Comparison of ENCODE assay signal across 28 mouse cellular contexts in genomic region chr3:142817506-142817905, GRCm38 (mm10). TPM values are rescaled to one million over a fixed set of nuclear protein-coding genes. Genes with fewer than 3 reads are reported as not detected.
DNase-seq lines count a peak whose midpoint lies in the region; ATAC-seq and TF ChIP-seq lines count a peak whose summit lies in the region.
"Had no signal": no experiment of that assay in that cellular context is flagged by ENCODE, and none has a peak within 500 bp of the region (broad histone marks: within the 10 kb centered on the region; RNA-seq: fewer than 3 reads in every experiment).

No protein-coding gene starts in this region.

- no peak overlapping the region for H3K27ac ChIP-seq in lung, embryonic 14.5 days (ENCODE audit: low read depth)
- H3K27ac ChIP-seq: embryonic facial prominence, embryonic 13.5 days; heart, embryonic 15.5 days; hindbrain, embryonic 10.5 days; hindbrain, embryonic 13.5 days; intestine, embryonic 15.5 days had no signal

- DNase-seq in lung, embryonic 14.5 days = peak; percentile 14
- DNase-seq in lung, postnatal 14 days = no peak
- peak; percentile 26 for DNase-seq in 416B (ENCODE audit: low read depth)
- DNase-seq in NIH3T3 (ENCODE audit: low read depth) = peak; percentile 80
- DNase-seq in fibroblast of lung, adult 2 months (ENCODE audit: low read depth) = peak; percentile 25
- DNase-seq in ovary, postnatal 36 days (ENCODE audit: low spot score) = no peak
- no peak for DNase-seq in retina, postnatal 1 day
- DNase-seq: adrenal gland, postnatal 10 days; adrenal gland, postnatal 36 days; cerebellum, adult 18-20 months; cerebellum, adult 9-11 months; cerebellum, postnatal 25 days; forebrain, postnatal 0 days; gastrocnemius, postnatal 25 days; heart, adult 18-20 months; heart, postnatal 10 days; heart, postnatal 36 days had no signal

- no peak for ATAC-seq in lung, embryonic 14.5 days (ENCODE audit: insufficient read depth)
- ATAC-seq in monocyte, adult 5-6 weeks (replicated peaks; ENCODE audit: insufficient number of reproducible peaks, low FRiP score, low TSS enrichment, poor library complexity, severe bottlenecking) = no peak
- ATAC-seq: forebrain, embryonic 14.5 days; forebrain, postnatal 0 days; hindbrain, embryonic 16.5 days; intestine, embryonic 15.5 days had no signal

- peaks cover 25% of the 10 kb centered on the region for H3K36me3 ChIP-seq in lung, embryonic 14.5 days (ENCODE audit: insufficient read depth)
- H3K36me3 ChIP-seq: intestine, embryonic 15.5 days had no signal

- TF ChIP-seq CTCF in lung, embryonic 14.5 days (IDR thresholded peaks at IDR 0.05; ENCODE audit: low read depth) = no peak

- no peak overlapping the region for H3K4me3 ChIP-seq in lung, embryonic 14.5 days (ENCODE audit: low read depth, low read length)
- H3K4me3 ChIP-seq: embryonic facial prominence, embryonic 13.5 days; heart, embryonic 12.5 days; heart, embryonic 15.5 days; hindbrain, embryonic 10.5 days; hindbrain, embryonic 13.5 days; intestine, embryonic 15.5 days had no signal

- no peaks in the 10 kb centered on the region for H3K27me3 ChIP-seq in lung, embryonic 14.5 days (ENCODE audit: insufficient read depth, low read length)
- H3K27me3 ChIP-seq: CH12.LX; embryonic facial prominence, embryonic 13.5 days; heart, embryonic 12.5 days; heart, embryonic 15.5 days; hindbrain, embryonic 13.5 days; intestine, embryonic 15.5 days had no signal

- H3K9ac ChIP-seq in lung, embryonic 14.5 days = no peak overlapping the region
- H3K9ac ChIP-seq: embryonic facial prominence, embryonic 13.5 days; forebrain, postnatal 0 days; heart, embryonic 12.5 days; heart, embryonic 15.5 days; hindbrain, embryonic 13.5 days; intestine, embryonic 15.5 days had no signal

- H3K4me1 ChIP-seq in lung, embryonic 14.5 days (ENCODE audit: insufficient read depth) = no peaks in the 10 kb centered on the region
- H3K4me1 ChIP-seq: embryonic facial prominence, embryonic 13.5 days; heart, embryonic 12.5 days; heart, embryonic 15.5 days; hindbrain, embryonic 10.5 days; hindbrain, embryonic 13.5 days; intestine, embryonic 15.5 days had no signal

- H3K4me2 ChIP-seq in lung, embryonic 14.5 days = no peak overlapping the region
- H3K4me2 ChIP-seq: embryonic facial prominence, embryonic 13.5 days; heart, embryonic 12.5 days; heart, embryonic 15.5 days; hindbrain, embryonic 13.5 days; intestine, embryonic 15.5 days had no signal

- no peaks in the 10 kb centered on the region for H3K9me3 ChIP-seq in lung, embryonic 14.5 days (ENCODE audit: low read depth, low read length)
- H3K9me3 ChIP-seq: embryonic facial prominence, embryonic 13.5 days; G1E; heart, embryonic 12.5 days; heart, embryonic 15.5 days; hindbrain, embryonic 10.5 days; hindbrain, embryonic 13.5 days; intestine, embryonic 15.5 days had no signal

- WGBS in lung, embryonic 14.5 days = 81% methylated on average over 3 of the region's 3 CpGs

RNA-seq across cellular contexts. Expression of gene Gtf2b, which starts 52.7 kb away (rescaled TPM):
- 81.7 and 85.3 TPM in 2 replicates for polyA plus RNA-seq in lung, embryonic 14.5 days (2014; fragmentation: Nextera tagmentation; extraction: Ambion mirVana)
- total RNA-seq in monocyte, adult 5-6 weeks (2017) = 113 to 203 TPM (median 189 TPM) in 3 replicates

Comparison
In these comparisons a context has a peak if more than half of its experiments do, and no peak if none do; other contexts are left out.
1. DNase-seq: peak in lung, embryonic 14.5 days (single experiment), 416B (single experiment), NIH3T3 (single experiment) and fibroblast of lung, adult 2 months (single experiment); none in lung, postnatal 14 days (single experiment), ovary, postnatal 36 days (single experiment) and retina, postnatal 1 day (single experiment).